Mouse (Mus musculus) erythroblast, embryonic 14.5 days (primary cell): Measurements from ENCODE around the gene Tcn2.

Experiments
- GATA1 ChIP-seq: IDR thresholded peaks from 2 replicates; pipeline ENCODE4 v1.6.1; 2012; ENCODE audit warnings: low read length, inconsistent platforms, mixed read lengths
- TAL1 ChIP-seq: IDR thresholded peaks from 3 replicates; pipeline ENCODE4 v1.6.1; 2012; ENCODE audit warnings: low read length, inconsistent platforms, mixed read lengths

DNA sequence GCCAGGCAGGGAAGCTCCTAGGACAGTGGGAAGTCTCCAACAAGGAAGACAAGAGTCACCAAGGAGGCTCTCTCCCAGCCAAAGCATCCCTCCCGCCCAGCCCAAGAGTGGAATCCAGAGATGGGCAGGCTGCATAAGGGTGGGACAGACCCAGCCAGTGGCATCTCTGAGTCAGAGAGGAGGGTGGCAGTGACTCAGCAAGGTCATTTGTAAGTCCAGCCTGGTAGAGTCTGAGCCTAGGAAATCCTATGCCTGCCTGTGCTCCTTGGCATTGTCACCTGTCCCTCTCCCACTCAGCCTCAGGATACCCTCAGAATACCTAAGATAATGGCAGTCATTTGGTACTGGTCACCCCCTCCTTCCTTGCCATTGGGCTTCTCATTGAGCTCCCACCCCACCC, 26.5 kb downstream of the Tcn2 start:
- TF ChIP-seq GATA1 (no peak), TAL1 (no peak)
